Mouse (Mus musculus): ENCODE data around the gene Prn.

Prn gene

GRCm38 (mm10) chr2:131948916-131949639, 39.3 kb downstream of the Prn start:
- no peak for DNase-seq (ENCODE audit: low read depth, low spot score)

DNA sequence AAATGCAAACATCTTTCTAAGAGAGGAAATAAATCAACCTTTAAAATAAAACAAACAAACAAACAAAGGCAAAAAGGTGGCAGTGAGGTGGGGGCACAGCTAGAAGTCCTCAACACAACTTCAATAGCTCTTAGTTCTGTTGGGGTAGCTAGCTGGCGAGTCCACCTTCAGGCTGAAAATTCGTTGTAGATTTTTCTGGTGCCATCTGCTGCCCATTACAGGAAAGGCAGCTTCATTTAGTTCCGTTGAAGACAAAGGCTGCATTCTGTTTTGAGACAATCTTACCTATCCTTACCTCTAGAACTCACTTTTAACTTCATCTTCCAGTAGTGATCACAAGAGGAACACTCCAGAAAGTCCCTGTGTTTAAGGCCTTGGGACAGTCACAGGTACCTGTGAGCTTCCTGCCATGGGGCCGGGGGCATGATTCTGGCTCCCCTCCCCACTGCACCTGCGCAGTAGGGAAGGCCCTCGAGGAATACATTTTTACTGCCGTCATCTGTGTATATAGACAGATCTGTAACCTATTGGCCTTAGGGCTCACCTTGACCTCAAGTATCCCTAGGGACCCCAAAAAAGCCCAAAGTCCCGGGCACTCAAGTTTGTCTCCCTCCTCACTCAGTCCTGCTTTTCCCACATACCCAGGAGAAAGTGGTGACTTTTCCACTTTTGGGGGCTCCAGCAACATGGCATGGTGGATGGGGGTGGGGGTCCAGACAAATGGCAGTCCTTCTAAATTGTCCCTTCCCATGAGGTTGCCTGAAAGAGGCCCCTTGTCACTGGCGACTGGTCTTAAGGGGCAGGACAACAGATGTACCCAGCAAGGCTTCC, 40.2 kb downstream of the Prn start:
- peak; percentile 54 for DNase-seq (ENCODE audit: low read depth, low spot score)

DNA sequence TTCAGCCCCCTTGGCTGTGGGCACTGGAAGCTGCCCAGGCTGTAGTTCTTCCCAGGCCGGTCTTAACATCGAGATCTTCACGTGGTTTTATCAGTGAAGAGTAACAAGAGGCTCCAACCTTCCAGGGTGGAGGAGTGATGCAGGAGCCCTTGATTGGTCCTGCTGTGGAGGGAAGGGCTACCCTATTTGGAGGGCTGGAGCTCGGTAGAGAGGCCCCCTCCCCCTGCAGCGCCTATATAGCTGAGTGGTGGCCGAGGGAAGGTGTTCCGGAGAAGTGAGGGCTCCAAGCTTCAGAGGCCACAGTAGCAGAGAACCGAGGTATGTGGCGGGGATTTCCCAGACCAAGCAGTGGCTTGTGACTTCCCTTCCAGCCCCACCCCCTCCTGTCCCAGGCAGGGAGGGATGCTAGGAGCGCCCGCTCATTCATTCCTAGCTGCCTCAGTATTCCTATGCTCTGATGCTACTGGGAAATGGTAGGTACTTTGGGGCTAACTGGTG, 40.9 kb downstream of the Prn start, which contains the start of gene Prnd:
Gene Prnd (plus strand): TSS at position 264 of the 498 bp plus-strand sequence.
- DNase-seq (ENCODE audit: low read depth, low spot score): no peak

DNA sequence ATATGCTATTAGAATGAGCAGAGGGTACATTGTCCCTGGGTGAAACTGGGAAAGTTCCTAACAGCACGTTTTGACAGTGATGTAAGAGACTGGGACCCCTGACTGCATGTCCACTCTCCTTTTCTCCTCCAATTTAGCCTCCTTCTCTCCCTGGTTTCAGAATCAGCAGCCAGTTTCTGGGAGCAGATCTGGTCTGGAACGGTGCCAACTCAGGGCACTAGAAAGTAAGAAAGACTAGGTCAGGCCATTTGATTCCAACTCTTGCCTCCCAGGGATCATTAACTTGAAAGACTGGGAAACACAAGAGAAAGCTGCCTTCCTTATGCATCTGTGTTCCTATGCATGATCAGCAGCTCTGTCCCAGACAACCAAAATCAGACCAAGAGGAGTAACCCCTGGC, 42.7 kb downstream of the Prn start:
- no peak for DNase-seq (ENCODE audit: low read depth, low spot score)

- no peak for DNase-seq (ENCODE audit: low read depth, low spot score)
Measured at GRCm38 (mm10) chr2:131952961-131953538, 43.3 kb downstream of the Prn start.

- no peak for DNase-seq (ENCODE audit: low read depth, low spot score)
Measured at GRCm38 (mm10) chr2:131953711-131954110, 44.0 kb downstream of the Prn start.

DNA sequence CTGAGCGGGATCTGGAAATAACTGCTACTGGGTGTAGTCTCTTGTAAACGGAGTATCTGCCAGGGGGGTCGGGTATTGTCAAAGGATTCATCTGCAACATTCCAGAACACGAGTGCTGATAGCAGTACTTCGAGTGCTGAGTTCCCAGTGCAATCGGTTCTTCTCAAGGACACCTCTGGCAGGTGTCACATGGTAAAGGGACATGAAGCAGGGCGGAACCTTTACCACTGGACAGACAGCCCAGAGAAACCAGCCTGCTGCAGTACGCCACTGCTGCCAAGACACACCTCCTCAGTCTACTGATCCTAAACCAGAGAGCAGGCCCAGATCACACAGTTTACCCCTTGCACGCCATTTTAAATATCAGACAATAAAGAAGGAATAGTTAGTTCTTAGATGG, 45.1 kb downstream of the Prn start:
- DNase-seq (ENCODE audit: low read depth, low spot score): no peak

GRCm38 (mm10) chr2:131955264-131955663, 45.5 kb downstream of the Prn start:
- DNase-seq (ENCODE audit: low read depth, low spot score): no peak

- no peak for DNase-seq (ENCODE audit: low read depth, low spot score)
Measured at GRCm38 (mm10) chr2:131956336-131957256, 46.8 kb downstream of the Prn start.

GRCm38 (mm10) chr2:131957731-131958222, 48.0 kb downstream of the Prn start:
- DNase-seq (ENCODE audit: low read depth, low spot score): no peak

DNA sequence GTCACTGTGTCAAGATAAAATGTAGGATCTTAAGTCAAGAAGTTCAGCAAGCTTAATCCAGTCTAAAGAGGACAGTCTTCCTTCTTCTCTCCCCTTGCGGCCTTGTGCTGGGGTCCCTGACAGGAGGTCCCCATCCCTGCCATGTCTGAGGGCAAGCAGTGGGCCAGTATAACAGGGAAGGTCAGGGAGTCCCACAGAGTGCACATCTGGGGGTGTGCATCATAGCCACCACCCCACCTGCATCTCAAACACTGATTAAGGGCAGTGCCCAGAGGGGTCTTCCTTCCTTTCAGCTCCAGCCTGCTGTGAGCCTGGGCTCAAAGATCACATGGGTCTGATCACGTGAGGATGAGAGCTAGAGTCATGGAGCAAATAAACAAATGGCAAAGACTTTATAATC, 51.9 kb downstream of the Prn start:
- no peak for DNase-seq (ENCODE audit: low read depth, low spot score)

- no peak for DNase-seq (ENCODE audit: low read depth, low spot score)
Measured at GRCm38 (mm10) chr2:131970597-131970996, 60.8 kb downstream of the Prn start.

GRCm38 (mm10) chr2:131971098-131971497, 61.3 kb downstream of the Prn start:
- no peak for DNase-seq (ENCODE audit: low read depth, low spot score)

GRCm38 (mm10) chr2:131976663-131977062, 66.9 kb downstream of the Prn start:
- DNase-seq (ENCODE audit: low read depth, low spot score): no peak

DNA sequence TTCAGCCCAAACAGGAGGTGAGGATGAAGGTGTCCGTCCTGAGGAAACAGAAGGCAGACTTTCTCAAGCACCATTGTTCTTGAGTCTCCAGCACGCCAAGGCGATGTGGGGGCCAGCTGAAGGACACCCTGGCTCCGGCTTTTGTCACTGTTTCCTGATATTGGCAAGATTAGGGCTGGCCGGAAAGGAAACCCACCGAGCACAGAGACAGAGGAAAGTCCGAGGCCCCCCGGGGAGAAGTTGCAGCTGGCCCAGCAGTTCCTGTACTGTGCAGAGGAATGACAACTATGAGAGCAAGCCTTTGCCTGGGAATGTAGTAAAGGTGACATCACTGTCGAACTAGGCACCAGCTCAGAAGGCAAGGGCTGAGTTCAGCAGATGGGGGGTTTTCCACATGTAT, 71.1 kb downstream of the Prn start:
- DNase-seq (ENCODE audit: low read depth, low spot score): no peak

DNA sequence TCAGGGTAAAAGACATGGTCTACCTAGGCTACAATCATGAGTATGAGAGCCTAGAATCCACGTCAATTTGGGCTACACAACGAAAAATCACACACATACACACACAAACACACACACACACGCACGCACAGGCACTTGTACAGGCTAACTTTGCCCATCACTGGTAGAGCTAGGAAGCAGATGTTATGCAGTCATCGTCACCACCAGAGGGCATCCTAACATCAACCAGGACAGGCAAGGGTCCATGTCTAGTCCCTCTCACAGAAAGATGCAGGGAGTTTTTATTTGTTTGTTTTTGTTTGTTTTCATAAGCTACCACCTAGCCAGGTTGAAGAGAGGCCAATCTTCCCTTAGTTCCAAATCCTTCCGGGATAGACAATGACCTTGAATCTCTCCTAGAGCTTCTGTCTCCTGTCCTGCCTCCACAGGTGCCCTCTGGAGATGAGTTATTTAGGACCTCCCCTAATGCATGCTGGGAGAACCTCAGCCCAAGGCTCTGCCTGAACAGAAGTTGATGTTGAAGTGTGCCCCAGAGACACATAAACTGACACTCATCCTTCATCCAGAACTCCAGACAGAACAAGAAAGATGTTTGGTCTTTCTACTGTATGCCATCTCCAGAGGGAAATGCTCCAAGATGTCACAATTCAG, 72.9 kb downstream of the Prn start:
- DNase-seq (ENCODE audit: low read depth, low spot score): peak; percentile 22

DNA sequence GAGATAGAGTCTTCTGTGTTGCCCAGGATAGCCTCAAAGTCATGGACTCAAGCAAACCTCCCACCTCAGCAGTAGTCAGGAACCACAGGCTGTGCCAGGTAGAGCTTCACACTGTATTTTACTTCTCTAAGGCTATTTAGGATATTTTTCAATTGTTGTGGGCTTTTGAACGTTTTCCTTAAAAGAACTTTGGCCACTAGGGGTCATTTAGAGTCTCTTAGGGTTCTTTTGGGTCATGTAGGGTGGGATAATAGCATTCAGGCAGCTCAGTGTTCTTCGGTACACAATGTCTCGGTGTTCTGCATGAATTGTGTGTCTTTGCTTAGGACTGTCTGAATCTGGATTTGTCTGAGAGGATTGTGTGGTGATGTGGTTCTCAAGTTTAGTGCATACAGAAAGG, 78.2 kb downstream of the Prn start:
- no peak for DNase-seq (ENCODE audit: low read depth, low spot score)

DNA sequence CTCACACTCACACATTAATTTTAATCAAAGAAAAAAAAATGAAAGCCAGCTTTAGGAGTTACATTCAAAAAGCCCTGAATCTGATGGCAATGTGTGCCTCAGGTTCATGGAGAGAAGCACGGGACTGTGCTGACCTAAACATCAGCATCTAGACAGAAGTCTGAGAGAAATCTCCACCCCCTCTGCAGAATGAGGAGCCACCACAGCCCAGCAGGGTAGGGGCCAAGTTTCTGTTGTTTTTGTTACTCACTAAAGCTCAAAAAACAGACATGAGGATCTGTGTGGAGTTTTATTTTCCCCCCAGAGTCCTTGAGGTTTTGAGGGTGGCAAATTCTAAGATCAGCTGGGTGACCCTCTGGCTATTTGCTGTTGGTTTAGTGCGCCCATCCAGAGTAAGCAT, 78.8 kb downstream of the Prn start:
- DNase-seq (ENCODE audit: low read depth, low spot score): no peak

DNA sequence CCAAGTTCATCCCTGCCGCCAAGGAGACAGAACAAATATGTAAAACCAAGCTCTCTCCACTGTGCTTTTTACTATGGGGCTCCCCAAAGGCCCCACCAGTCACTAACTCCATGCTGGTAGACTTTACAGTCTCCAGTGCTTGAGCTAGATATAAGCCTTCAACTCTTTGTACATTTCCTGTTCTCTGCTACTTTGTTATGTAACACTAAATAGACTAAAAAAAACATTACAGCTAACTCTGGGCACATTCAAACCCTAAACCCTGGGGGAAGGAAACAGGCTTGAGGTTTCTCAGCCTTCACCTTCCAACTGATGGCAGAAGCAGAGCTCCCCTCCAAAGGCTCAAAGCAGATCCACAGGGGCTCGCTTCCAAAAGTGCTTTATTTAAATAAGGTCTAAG, 82.7 kb downstream of the Prn start:
- DNase-seq (ENCODE audit: low read depth, low spot score): no peak

DNA sequence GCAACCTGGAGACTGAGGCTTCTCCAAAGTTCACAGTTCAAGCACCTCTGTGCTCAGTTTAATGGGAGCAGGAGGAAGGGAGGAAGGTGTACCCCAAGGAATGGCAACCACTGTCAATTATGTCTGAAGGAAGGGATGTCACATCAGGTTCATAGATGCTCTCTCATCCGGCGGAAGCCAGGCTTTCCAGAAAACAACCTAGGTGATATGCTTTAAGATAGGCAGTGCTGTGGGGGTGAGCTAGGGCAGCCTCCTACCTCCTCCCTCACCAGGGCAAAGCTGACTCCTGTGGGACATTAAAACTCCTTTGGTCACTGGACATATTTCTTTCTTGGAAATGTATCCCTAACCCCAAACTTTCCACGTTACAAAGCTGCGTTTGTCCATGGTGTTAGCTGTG, 83.4 kb downstream of the Prn start:
- no peak for DNase-seq (ENCODE audit: low read depth, low spot score)

All from brain, embryonic 18.5 days (tissue).